Mouse (Mus musculus) layer of hippocampus, adult 8-10 months (tissue): ENCODE measurements around the gene Pmp22. TPM values are rescaled to one million over a fixed set of nuclear protein-coding genes. Genes with fewer than 3 reads are reported as not detected.

Experiments used
- DNase-seq, 2 experiments: peaks; one replicate each; pipeline ENCODE4 v3.0.0; 2022; ENCODE audit warnings: low spot score in 2 of 2
- total RNA-seq, 4 experiments: library from RNA; stranded (reverse); gene quantifications; 2 replicates each; pipeline ENCODE4 v1.2.4; 2022

The Pmp22 gene
- total RNA-seq, 4 experiments from 2014 or later: 25.4 to 60.5 (median 37.7) TPM

DNA sequence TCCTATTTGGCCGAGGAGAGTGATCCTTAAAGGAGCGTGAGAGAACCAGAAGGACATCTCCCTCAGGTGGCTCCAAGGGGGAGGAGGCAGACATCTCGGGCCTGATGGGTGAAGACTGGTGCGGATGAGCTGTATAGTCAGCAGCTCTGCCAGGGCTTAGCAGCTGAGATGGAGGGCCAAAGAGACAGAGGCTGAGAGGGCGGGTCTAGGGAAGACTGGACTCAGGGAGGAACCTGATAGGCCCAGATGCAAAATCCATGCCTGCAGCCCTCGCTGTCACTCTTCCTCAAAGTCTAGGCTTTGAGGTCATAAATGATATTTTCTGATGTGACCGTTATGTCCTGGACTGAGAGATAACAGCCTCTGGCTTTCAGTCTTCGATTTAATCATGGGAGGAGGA is 1.8 kb upstream of the Pmp22 start:
- DNase-seq: no peak

DNA sequence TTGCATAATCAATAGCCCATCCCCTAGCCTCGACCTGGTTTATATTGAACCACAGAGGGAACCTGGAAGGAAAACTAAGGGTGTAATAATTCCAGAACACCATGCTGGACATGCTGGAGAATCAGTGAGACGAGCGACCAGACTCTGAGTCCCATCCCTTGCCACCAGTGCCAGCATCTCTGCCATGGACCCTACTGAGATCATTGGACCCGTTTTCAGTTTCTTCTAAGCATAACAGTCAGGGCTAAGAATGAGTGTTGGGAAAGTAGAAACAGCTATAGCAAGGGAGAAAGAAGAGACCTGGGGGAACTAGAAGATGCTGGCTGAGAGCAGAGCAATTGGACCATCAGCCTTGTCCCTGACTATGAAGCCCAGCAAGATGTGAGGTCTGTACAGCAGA is 1.3 kb upstream of the Pmp22 start:
- DNase-seq: no peak

DNA sequence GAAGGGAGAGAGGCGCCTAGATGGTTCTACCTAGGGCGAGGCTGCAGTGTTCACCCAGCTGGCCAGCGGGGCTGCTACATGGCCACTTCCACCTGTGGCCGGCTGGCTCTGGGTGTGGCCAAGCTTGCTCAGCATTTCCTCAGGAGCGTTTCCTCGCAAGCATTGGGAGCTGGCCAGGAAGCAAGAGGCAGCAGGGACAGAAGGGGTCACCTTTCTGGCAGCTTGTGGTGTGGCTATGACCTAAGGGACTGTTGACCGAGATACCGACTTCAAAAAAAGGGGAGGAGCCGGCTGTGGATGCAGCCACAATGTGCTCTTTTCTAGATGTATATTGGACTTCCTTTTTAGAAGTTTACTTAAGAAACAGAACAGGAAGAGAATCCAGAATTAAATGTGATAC is 593 bp downstream of the Pmp22 start:
- DNase-seq: no peak

DNA sequence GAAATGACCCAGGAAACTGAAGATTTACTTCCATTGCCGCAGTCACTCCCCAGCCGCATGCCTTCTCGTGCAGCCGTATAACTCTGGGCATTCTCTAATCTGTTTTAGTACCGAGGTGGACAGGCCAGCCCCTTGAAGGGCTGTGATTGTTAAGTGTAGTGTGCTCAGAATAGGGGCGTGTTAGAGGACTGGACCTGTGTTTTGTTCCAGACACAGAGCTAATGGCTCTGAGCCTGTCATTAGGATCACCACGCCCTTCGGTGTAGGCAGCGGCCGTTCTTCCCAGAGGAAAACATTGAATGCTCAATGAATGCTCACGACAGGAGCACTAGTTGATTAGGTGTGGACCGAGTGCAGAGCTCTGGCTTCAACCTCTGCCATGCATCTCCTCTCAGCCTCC is 1.1 kb downstream of the Pmp22 start:
- no peak for DNase-seq

DNA sequence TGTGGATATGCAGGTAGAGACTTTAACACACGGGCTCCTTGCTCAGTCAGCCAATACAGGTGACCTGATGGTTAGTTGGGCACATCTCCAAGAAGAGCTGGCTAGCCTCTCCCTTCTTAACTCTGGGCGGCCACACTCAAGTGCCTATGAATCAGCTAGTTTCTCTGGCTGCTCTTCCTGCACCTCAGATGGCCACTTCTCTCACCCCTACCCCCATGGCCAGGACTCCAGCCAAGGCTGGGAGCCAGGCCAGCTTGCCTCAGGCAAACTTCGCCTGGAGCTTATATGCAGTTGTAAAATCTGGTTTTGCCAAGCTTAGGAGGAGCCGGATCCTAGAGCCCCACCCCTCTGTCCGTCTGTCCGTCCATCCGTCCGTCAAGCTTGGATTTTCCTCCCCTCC is 1.7 kb downstream of the Pmp22 start:
- DNase-seq: no peak

DNA sequence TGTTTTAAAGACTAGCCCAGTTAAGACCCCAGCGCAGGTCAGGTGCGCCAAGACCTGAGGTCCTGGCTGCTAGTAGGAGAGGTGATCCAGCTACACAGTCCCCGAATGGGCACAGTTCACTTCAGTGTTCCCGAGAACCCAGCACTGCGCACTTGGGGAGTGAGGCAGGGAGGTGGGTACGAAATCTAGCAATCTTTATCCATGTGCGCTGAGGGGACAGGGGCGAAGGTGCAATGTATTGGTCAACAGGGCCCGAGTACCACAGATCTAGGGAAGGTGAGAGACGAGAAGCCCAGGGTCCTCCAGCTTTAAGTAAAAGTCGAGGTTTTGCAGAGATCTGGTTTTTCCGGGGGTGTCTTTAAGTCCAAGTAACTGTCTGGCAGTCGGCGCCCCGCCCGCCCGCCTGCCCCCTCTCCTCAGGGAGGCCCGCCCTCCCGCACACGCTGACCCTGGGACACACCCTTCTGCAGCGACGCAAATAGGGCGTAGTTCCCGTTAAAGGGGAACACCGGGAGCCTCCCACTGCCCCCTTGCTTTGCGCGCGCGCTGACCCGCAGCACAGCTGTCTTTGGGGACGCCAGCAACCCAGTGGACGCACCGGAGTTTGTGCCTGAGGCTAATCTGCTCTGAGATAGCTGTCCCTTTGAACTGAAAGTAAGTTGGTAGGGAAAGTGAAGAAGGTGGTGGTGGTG is 2.4 kb downstream of the Pmp22 start:
- no peak for DNase-seq

DNA sequence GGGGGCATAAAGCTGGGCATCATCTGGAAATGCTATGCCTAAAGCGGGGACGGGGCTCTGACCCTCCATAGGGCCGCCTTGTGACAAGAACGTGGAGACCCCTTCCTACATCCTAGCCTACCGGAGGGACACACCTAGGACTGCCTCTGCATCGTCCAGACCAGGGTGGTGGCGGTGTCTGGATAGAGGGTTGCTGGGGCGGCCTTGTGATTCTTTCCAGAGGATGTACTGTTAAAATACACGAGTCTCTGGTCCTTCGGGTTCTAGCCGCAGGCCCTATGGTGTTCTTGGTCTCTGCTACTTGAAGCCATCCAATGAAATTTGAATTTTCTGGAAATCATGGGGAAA is 2.9 kb downstream of the Pmp22 start:
- no peak for DNase-seq

DNA sequence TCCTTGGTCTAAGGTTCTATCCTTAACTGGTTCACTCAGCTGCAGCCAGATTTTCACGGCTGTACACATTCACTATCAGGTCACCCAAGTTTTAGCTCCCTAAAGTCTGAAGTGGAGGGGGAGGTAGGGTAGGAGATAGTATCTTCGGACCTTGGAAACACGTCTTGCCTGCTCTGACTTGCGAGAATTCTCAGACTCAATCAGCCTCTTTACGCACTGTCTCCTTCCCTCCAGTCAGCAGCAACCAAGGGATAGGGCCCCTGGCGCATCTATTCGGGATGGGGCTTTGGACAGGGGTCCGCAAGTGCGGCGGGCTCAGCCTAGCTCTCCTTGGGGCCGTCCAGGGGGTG is 3.3 kb downstream of the Pmp22 start:
- DNase-seq: no peak

DNA sequence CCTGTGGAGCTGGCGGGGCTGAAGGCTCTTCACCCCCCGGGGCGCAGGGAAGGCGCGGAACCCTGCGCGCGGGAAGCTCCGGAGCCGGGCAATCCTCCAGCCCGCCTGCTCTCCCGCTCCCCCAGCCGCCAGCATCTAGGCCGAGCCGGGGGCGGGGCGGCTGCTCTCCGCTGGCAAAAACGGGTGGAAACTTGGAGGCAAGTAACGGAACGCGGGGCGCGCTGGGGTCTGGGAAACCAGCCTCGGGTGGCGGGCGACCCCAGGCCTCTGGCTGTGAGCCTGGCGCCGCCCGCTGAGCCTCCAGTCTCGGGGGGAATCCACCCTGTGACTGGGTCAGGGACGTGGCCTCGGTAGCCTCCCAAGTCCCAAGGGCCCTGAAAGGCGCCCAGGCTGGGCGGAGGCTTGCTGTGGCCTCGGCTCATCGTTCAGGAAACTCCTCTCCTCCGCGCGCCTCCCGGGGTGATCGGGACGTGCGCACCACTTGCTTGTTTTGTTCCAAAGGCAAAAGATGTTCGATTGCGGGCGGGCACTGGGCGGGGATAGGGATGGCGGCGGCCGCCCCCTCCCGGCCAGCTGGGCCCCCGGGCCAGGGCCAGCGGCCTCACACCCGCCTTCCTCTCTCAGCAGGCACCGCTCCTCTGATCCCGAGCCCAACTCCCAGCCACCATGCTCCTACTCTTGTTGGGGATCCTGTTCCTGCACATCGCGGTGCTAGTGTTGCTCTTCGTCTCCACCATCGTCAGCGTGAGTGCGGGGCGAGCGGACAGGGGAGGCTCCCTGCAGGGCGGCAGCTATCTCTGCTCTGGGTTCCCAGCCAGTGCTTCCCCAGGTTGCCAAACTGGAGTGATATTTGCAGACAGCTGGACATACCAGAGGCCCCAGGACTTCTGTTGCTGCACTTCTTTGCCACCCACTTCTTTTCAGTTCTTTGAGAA is 4.0 kb downstream of the Pmp22 start:
- DNase-seq: peak; percentile 38 to 53

DNA sequence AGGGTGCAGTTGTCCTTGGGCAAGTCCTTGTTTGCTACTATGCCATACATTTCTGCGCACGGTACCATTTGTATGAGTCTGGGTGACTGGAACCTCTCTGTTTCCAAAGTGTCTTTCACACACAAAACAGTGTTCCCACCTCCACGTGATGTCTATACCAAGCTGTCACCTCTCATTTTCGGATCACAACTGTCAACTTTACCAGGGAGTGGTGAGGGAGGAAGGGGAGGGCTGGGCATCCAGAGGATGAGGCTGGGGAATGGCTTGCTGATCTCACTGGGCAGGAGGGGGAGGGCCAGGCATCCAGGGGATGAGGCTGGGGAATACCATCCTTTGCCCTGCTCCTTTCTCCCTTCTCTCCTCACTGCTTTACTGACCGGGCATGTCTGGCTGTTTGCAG is 5.2 kb downstream of the Pmp22 start:
- DNase-seq: no peak

DNA sequence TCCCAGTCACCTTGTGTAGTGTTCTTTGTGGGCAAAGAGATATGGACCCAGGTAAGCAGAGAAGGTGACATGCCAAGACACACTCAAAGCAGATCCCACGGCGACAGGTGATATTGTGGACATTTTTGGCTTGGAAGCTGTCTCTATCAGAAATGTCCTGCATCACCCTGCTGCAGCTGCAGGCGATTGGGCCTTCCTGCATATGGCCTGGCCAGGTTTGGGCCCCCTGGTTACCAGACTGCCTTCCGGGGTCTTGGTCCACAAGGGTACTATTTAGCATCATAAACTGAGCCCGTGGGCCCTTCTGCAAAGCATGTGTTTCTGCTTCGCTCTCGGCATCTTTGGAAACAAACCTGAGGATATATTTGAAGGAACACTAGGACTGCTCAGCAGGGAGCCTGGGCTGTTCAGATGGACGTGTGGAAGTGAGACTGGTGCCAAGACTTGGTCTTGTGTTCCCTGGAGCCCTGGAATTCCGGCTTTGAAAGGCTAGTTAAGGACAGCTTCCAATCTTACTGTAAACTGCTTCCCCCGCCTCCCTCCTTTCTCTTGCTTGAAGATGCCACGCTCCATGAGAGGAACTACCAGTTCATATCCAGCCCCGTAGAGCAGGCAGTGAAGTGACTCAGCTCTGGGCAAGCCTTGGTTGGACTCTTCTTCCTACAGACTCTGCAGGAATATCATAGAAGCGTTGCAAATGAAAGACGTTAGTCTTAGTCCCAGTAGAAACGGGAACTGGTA is 6.1 kb downstream of the Pmp22 start:
- DNase-seq: no peak

DNA sequence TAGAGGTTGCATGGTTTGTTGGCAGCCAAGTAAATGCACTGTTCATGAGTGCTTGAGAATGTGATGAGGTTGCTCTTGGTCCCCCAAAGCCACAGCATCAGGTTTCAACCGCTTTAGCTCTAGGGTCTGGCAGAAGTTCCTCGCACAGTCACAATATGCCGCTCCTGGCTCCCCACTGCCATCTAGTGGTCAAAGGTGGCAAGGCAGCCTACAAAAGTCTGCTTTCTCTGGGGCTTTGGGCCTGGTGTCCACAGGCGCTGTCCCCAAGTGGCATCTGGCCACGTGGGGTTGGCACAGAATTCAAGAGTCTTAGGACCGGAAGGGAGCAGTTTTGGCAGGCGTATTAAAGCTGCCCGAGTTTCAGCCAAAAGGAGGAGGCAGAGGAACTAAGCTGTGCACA is 6.8 kb downstream of the Pmp22 start:
- DNase-seq: peak; percentile 93 to 97

DNA sequence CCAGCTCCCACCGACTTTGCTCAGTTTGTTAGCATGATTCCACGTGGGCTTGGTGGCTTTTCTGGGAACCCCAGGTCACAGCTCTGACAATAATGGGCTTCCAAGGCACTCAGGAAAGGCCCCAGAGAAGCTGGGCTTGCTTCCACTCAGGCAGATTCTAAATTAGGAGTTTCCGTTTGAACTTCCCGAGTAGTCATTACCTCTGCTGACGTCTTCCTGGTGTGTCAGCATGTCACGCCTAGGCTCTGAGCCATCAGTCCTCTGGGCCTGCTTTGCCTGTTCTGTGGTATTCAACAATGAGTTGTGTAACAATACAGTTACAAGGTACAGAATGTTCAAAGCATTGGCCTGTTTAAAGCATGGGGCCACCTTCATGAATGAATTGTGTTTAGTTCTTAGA is 7.4 kb downstream of the Pmp22 start:
- DNase-seq: no peak

DNA sequence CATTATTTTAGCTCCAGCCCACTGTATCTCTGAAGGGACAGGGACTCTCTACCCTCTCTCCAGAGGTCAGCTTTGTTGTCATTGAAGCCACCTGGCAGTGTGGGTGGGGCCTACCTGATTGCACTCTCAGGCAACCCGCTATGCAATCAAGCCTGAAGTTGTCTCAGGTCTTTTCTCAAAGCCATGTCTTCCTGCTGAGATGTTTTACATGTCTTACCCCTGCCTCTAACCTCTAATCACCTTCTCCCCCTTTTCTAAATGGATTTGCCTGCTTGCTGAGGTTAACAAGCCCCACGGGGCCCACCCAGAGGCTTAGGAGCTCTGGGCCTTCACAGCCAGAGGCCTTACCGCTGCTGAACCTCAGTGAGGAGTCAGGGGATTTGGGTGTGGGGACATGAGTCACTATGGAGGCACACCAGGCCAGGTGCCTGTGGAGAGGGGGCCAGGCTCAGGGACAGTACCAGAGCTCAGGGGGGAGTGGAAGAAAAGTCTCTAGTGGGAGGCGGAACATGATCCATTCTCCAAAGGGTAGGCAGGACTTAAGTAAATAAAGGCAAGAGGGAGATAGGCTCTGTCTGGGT is 8.1 kb downstream of the Pmp22 start:
- no peak for DNase-seq

DNA sequence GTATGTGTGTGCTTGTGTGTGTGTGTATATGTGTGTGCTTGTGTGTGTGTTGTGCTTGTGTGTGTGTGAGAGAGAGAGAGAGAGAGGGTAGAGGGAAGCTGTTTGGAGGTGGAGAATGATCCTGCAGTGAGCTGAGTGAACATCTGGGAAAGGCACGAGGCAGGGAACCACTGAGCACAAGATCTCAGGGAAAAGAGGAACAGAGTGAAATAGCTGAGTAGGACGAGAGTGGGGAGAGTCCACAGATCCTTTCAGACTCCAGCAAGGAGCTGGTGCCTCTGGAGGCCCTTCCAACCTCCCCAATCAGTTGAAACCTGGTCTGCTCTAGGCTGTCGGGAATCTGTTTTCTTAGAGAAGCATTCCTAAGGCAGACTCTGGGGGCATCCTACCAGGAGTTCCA is 10.0 kb downstream of the Pmp22 start:
- no peak for DNase-seq

DNA sequence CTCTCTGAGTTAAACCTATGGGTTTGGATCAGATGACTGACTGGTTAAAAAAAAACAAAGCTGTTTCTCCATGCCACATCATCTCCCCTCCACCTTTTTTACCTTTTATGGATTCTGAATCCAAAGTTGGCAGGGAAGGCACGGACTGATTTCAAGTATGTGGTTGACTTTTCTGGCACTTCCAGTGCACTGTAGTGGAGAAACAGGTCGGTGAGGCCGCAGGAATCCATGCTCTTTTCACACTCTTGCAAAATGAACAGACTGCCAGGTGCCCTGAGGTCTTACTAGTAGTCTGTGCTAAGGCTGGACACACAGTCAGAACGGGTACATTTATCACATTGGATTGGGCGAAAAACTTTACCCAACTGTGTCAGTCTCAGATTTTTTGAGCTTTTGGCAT is 13.5 kb downstream of the Pmp22 start:
- no peak for DNase-seq

DNA sequence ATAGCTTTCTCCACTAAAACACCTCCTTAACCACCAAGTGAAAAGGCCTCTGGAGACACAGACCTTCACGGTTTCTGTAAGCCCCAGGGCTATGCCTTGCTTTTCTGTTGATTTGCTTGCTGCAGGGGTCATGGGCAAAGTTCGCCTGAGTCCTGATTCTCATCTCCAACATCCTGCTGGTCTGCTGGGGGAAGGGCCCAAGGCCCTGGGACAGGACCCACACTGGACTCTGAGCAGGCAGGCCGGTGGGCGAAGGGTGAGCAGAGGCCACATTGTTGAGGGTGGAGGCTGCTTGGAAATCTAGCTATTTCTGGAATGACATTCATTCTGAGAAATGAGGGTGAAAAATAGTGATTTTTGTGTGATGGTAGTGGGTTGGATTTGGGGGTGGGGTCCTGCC is 14.0 kb downstream of the Pmp22 start:
- no peak for DNase-seq

DNA sequence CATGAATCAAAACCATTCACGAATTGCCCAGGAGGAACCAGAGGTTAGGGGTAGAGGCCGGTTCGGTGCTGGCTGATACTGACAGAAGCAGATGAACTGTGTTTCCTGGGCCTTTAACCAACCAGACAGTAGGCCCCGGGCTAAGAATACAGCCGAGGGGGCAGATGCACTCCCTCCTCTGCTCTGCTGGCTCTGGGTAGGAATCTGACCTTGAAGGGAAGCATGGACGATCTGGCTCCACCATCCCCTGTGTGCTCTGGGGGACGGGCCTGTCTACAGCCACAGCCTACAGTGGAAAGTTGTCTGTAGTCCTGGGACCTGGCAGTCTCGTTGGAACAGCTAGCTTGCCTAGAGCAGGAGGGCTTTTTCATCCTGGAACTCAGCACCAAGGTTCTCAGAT is 14.7 kb downstream of the Pmp22 start:
- DNase-seq: no peak

DNA sequence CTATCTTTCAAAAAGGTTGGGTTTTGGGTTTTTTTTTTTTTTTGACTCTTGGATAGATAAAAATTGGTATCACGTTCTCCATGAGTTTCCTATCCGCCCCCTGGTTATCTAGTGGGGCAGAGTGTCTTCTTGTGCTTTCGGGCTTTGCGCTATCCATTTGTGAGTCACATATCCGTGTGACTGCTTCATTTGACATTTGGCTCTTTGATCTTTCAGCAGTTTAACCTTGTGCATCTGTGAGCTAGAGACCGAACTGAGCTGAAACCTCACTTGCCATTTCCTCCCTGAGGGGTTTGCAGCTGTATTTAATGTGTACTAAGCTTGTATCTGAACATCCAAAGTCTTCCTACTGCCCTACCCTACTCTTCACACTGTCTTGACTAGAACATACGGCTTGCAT is 17.8 kb downstream of the Pmp22 start:
- no peak for DNase-seq

DNA sequence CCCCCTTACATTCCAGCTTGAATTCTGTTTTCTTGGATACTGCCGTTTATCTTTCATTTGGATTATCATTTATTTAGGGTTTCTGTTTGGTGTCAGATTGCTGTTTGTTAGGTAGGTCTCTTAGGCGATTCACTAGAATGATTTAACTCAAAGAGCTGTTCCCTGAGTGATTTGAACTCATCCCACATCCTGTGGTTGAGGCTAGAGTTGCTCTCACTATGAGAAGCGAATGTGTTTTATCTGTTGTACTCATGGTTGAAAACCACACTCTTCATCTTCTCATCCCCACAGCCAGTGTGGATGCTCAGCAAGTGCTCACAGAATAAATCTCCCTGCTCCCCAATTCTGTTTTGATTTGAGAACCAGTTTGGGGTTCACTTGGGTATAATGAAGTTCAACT is 19.5 kb downstream of the Pmp22 start:
- DNase-seq: no peak

DNA sequence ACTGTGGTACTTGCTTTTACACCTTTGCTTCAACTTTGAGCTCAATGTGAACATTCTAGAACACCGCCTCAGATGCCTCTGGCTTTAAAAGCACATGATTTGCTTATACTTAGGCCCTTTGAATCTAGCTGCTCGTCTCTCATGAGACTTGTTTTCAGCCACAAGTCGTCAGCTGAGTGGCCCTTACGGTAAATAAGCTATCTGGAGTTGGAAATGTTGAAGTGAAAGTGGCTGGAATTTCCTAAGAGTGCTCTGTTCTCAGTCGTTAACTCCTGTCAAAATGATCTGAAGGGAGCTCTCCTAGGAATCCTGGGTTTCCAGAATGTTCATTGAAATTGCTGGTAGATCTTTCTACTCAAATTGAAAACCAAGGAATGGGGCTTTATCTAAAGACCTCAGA is 23.1 kb downstream of the Pmp22 start:
- DNase-seq: no peak

DNA sequence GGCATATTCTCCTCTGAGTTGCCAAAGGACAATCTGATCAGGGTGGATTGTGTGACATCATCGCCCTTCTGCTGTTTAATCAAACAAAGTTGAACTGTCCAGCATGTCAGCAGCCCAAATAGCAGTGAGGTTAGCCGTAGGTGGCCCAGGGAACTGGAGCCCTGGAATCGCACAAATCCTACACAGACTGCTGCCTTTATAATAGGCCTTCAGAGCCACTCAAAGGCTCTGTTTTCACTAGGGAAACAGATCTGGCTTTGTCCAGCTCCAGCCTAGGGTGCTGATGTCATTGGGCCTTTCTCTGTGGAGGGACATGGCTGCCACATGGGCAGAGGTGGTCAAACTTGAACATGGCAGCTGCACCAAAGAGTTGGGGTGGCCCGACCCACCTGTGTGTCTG is 28.3 kb downstream of the Pmp22 start:
- no peak for DNase-seq
